Mouse (Mus musculus) kidney, adult 9 months (tissue): ENCODE data around the gene Iqgap2.
A peak's percentile ranks its signal among the peaks of the same experiment; 100 is the strongest.

Source experiments
- DNase-seq: peaks from one replicate; pipeline ENCODE4 v3.0.0; 2022

The Iqgap2 gene

GRCm38 (mm10) chr13:95646687-95647111, 245.0 kb downstream of the Iqgap2 start:
- DNase-seq = peak; percentile 74

GRCm38 (mm10) chr13:95643740-95644139, 248.0 kb downstream of the Iqgap2 start:
- no peak for DNase-seq

DNA sequence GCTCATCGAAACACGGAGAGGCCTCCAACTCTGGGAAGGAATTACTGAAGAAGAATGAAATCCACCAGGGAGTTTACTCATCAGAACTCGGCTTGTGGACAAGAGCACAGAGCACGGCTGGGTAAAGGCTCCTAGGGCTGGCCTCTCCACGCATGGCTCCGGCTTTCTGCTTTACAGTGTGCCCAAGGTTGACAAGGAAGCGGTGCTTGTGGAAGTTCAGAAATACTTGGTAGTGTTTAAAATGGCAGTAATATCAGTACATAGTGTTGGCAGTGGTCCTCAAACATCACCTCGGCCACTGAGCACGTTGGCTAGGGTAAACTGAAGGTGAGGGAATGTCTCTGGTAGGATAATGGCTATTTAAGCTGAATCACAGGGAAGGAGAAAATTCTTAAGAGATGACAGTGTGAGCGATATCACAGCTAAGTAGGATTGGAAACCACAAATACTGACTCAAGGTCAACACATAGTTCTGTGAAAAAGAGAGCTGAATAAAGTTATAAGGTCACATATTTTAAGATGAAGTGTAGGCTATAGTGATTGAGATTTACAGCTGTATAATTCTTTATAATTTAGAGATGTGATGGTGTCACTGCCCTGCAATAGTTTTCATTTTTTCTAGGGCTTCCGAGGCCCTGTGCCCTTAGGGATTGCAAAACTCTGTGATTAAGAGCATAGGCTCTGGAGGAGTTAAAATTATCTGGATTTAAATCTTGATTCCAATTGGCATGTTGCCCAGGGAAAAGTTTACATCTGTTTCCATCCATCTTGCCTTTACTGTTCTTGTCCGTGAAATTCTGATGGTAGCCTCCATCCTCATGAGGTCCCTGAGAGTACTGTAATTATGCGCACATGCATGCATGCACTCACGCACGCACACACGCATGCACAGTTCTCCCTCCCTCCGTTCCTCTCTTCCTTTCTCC, 250.4 kb downstream of the Iqgap2 start:
- DNase-seq = no peak

- no peak for DNase-seq
Observed at GRCm38 (mm10) chr13:95640408-95640807, 251.3 kb downstream of the Iqgap2 start.

- peak; percentile 44 for DNase-seq
Observed at GRCm38 (mm10) chr13:95639336-95640116, 252.2 kb downstream of the Iqgap2 start.

GRCm38 (mm10) chr13:95638894-95639293, 252.8 kb downstream of the Iqgap2 start:
- peak; percentile 69 for DNase-seq

- no peak for DNase-seq
Observed at GRCm38 (mm10) chr13:95637737-95638136, 254.0 kb downstream of the Iqgap2 start.

DNA sequence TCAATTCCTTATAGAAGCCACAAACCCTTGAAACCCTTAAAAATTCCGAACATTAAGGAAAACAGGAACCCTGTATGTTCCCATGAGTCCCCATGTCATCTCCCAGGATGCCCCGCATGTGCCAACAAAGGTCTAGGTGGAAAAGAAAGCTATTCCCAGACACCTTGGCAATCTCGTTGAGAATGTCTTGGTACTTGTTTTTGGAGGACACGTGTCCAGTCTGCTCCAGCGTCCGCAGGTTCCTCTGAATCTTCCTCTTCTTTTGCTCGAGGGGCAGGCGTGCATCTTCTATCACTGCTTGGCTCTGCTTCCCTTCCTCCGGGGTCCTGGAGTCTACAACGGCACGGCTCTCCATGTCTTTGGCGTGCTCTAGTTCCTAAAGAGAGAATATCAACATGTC, 256.4 kb downstream of the Iqgap2 start:
- no peak for DNase-seq

- no peak for DNase-seq
Observed at GRCm38 (mm10) chr13:95634451-95634850, 257.3 kb downstream of the Iqgap2 start.

DNA sequence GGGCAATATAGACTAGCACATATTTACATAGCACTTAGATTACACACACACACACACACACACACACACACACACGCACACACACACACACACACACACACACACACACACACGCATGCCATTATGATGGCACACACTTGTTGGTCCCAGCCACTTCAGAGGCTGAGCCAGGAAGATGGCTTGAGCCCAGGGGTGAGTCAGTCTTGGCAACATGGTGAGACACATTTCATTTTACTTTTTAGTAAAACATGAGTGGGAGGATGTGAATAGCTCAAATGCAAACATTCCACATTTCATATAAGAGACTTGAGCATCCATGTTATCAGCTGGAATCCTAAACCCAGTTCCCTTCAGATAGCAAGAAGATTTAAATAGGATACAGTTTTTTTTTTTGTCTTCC, 258.3 kb downstream of the Iqgap2 start:
- DNase-seq = no peak

- DNase-seq = no peak
Observed at GRCm38 (mm10) chr13:95632144-95632543, 259.6 kb downstream of the Iqgap2 start.

- DNase-seq = no peak
Observed at GRCm38 (mm10) chr13:95630747-95631146, 261.0 kb downstream of the Iqgap2 start.

DNA sequence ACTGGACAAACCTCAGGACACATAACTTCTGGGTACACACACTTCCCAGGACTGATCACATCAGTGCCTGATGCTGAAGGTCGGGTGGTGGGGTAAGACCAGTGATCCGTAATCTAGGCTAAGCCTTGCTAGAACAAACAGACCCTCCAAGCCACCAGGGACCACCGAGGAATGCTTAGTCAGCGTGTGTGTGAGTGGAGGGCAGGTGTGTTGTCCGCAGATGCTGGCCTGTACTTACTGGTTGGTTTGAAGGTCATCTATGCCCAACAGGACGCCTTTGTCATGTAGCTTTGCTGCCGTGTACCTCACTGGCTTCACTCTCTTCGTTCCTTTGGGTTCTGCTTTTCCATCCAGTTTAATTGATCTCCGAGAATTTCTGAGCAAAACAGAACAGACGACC, 262.0 kb downstream of the Iqgap2 start:
- DNase-seq = no peak

- DNase-seq = no peak
Observed at GRCm38 (mm10) chr13:95626696-95627095, 265.0 kb downstream of the Iqgap2 start.

- DNase-seq = no peak
Observed at GRCm38 (mm10) chr13:95623042-95623441, 268.7 kb downstream of the Iqgap2 start.

DNA sequence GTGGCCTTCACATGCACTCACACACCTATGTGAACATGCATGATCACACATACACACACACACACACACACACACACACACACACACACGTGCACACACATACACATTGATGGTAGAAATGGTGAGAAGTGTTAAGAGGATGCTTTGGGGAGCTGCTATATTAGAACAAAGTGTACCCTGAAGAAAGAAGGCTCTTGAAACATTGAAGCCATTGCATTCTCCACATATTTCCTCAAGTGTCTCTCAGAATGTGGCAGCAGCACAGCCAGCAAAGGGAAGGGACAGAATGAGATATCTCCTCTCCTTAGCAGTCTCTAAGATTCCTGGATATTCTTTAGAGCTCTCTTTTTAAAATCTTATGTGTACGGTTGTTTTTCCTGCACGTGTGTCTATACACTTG, 270.2 kb downstream of the Iqgap2 start:
- no peak for DNase-seq

- no peak for DNase-seq
Observed at GRCm38 (mm10) chr13:95618859-95619258, 272.9 kb downstream of the Iqgap2 start.

DNA sequence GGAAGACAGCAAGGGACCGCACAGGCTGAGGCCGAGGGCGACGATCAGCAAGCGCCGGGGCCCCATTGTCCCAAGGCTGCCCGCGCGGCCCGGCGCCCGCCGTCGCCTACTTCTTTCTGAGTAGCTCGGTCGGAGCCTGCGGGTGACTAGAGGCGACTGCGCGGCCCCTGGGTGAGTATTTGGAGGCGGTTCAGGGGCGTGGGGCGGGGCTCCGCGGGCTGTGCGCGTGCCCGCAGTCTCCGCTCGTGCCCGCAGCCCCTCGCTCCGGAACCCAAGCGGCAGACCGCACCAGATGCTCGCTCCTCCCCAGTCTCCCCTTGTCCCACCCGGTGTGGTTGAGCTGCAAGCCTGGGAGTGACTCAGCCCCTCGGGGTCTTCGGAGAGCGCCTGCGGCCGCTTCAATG, 273.4 kb downstream of the Iqgap2 start, which contains the start of gene F2r:
F2r (minus strand) TSS at position 179 of the 404 bp plus-strand sequence.
- peak; percentile 77 for DNase-seq

- DNase-seq = no peak
Observed at GRCm38 (mm10) chr13:95617671-95618171, 274.0 kb downstream of the Iqgap2 start.

- DNase-seq = no peak
Observed at GRCm38 (mm10) chr13:95617082-95617670, 274.5 kb downstream of the Iqgap2 start.

GRCm38 (mm10) chr13:95616512-95616911, 275.2 kb downstream of the Iqgap2 start:
- DNase-seq = no peak

DNA sequence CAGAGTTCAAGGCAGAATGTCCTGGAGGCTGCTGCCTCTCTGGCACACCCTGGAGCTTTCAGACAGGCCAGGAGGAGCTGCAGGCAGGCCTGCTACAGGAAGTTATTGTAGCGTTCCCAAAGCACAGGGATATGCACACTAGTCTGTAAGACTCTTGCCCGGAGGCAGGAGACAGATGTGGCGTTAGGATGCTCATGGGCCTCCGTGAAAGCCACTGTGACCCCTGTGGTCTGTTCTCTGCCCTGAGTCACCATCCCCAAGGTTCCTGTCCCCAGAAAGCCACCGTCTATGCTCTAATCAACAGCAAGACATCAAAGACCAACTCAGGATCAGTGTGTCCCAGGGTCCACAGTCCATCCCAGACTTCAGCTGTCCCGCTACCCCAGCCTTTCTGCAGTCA, 277.0 kb downstream of the Iqgap2 start:
- DNase-seq = no peak

DNA sequence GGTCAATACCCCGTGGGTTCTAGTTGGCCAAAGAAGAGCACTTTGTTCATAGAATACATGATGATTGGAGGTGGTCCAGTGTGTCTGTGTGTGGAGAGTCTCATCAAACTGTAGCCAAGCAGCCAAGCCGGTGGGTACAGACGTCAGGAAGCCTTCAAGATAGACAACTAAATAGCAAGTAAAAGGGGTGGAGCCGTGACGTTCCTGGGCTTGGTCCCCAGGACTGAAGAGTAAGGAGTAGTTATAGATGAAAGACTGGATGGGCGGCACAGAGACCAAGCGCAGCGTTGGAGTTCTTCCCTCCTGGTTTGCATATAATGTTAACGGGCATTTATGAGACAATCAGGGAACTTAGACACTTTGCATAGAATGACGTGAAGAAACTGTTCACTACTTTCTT, 279.5 kb downstream of the Iqgap2 start:
- DNase-seq = no peak
